Mouse (Mus musculus) 3134 (cell line): ENCODE results near the gene Gm13124.
"Not testable (repeated sequence)": the region's sequence is repeated elsewhere in the genome, so short reads cannot be mapped to it uniquely, and the experiment has no call there.

ENCODE experiments used
- DNase-seq: peaks from one replicate; pipeline ENCODE4 v3.0.0-alpha.2; 2011; ENCODE audit warnings: low spot score; ENCODE audit not compliant: insufficient read length; ENCODE audit errors: extremely low read depth

Gene Gm13124

DNA sequence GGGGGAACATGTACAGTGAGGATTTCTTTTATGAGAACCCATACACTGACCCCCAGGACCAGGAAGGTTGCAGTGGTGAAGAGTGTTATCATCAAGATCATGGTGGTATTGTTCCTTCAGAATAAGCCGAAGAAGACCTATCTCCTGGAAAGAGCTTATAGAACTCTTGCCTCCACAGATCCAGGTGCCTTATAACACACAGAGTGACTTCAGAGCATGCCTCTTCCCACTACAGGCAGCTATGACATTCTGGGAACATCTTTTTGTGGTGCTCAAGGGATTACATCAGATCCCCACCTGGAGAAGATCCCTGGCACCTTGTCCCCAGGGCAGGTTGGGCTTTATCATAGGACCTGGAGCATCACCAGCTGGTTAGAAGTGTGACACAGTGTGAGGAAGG lies at the start of gene Gm13124:
TSS of gene Gm13124 (minus strand) at position 101 of the 400 bp plus-strand sequence.
- no peak for DNase-seq

DNA sequence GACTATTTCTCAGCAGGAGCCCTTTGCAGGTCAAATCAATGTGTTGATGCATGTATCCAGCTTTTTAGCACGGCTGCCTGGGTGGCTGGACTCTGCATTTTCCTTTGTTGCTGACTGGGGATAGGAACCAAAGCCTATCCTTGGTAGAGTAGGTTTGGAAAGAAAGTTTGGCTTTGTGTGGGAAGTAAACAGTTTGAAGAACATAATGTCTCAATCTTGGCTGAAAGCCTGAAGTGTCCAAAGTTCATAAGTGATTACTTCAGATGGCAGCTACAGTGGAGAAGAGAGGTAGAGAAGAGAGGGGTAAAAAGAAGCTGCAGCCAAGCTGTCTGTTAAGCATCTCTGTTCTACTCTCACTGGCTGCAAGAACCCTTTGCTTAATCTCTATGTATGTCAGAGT lies 49.7 kb upstream of the Gm13124 start:
- no peak for DNase-seq

DNA sequence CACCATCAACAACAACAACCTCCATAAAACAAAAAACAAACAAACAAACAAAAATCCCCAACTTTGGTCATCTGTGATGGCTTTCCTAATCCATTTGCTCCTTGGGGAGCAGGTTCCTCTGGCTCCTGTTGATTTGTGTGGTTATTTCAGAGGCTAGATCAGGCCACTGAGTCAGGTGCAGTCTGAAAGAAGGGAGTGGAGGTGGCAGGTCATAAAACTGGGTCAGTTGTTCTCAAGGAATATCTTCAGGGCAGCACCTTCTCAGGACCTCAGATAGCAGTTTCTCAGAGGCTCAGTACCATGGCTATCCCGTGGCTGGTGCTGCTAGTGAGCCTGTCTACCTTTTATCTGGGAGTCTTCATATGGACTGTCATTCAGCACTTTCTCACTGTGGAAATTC lies 48.5 kb upstream of the Gm13124 start, which contains the start of gene Aadacl4:
TSS of gene Aadacl4 (plus strand) at position 301 of the 400 bp plus-strand sequence.
- no peak for DNase-seq

DNA sequence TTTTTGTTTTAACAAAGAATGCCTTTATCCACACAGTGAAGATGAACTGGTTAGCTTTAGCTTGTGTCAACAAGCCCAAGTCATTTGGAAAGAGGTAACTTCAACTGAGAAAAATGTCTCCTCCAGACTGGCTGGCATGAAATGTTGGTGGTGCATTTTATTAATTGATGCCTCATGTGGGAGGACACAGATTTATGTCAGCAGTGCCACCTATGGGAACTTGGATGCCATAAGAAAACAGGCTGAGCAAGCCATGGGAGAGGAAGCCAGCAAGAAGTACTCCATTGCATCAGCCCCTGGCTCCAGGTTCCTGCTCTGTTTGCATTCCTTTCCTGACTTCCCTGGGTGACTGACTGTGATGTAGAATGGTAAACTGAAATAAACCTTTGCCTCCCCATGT lies 27.9 kb upstream of the Gm13124 start:
- DNase-seq: no peak

DNA sequence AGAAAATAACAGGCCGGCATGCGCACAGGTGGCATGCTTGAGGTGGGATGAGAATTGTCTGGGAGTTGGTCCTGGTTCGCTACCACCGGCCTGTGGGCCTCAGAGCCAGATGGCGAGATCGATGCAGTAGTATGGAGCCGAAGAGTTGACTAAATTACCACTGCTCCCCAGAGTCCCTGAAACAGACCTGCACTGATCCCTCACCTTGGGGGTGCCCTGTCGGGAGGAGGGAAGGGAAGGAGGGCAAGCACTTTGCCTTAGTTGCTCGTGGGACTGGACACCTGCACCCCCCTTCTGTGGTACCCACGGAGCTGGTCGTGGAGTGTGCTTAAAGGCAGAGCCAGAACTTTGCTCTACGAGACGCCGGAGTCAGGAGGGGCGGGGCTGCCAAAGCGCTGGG lies 21.3 kb upstream of the Gm13124 start:
- not testable (repeated sequence) for DNase-seq

DNA sequence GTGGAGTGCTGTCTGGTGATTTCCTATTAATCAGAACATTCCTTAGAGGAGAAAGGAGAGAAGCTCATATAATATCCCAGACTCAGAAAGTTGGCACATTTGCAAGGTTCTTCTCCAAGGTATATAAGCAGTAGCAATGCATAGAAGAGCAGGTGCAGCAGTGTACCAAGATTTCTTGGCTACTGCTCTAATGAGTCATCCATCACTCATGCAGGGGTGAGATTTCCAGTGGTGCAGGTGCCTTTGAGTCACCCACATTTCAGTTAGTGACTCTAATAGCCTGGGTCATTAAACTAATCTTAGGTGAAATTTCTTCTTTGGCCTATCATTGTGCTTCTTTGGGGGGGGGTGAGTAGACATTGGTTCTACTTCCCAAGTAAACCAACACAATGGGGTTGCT lies 2.8 kb upstream of the Gm13124 start:
- no peak for DNase-seq

DNA sequence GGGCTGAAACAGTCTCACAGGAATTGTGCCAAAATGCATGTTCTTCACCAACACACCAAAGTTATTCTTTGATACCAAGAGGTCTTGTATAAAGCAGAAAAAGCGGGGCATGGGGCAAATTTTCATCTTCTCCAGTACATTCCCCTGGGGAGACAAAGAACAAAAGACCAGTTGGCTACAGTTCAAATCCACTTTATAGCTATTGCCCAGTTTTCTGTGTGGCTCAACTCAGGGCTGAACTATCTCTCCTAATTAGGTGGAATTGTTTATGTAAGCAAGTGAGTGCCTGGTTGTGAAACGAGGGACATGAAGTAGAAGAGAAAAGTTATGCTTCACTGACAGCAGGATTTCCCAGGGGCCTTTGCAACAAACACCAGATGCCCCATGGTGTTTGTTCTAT lies 3.7 kb downstream of the Gm13124 start:
- no peak for DNase-seq

DNA sequence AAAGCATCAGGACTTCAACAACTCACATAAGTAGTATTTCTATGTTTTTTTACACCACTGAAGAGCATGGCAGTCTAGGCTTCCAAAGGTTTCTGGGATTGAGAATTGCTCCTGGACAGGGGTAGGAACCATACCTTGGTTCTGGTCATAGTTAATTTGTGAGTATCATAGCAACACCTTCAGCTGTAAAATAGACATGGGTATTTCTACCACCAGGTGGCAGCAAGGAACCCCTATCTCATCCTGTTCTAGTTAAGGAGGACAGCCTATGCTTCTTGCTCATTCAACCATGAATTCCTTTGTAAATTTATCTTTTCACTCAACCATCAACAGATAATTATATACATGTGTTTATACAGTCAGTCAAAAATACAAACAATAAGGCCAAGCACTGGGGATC lies 5.1 kb downstream of the Gm13124 start:
- DNase-seq: no peak

DNA sequence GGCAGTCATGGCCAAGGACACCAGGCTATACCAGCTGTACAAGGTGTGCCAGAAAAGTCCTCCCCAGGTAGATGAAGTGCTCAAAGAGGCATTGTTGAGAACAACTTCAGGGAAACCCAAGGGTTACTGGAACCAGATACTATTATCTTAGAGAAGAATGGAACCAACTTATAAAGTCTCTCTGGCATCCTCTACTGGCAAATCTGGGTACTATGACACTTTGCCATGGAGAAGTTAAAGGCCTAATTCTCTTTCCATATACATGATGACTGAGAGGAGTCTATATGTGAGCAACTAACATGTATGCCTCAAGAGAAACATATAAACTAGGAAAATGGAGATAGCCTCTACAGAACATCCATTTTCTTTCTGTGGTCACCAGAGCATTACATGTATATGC lies 13.8 kb downstream of the Gm13124 start:
- DNase-seq: no peak

DNA sequence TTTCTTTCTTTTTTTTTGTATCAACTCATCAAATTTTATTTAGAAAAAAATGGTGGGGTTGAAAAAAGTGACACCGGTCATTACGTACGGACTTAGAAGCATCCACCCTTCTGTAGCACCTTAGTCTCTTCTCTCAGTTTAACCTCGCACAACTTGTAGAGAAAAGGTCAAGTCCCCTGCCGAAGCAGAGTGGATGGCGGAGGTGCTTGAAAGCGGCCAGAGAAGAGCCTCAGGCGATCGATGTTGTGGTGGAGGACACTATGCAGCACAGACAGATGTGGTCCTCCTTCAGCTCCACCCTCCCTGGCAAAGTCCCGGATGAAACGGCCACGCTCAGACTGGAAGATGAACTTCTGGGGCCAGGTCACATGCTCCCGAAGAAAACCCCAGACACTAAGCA lies 19.6 kb downstream of the Gm13124 start:
- DNase-seq: not testable (repeated sequence)

DNA sequence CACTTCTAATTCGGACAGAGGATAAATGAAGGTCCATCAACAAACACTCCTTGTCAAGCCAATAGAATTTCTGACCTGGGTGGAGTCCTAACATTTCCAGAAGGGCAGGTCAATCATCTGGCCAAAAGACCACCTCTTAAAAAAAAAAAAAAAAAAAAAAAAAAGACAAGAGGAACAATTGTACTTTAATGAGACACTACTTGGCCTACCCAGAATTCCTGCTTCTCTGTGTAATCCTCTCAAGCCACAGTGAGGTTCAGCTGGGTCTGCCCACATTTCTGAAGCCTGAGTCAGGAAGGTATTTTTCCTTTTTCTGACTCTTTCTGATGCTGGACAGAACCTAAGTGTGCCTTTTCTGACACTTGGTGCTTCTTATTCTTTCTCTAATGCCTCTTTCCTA lies 20.2 kb downstream of the Gm13124 start:
- DNase-seq: no peak

DNA sequence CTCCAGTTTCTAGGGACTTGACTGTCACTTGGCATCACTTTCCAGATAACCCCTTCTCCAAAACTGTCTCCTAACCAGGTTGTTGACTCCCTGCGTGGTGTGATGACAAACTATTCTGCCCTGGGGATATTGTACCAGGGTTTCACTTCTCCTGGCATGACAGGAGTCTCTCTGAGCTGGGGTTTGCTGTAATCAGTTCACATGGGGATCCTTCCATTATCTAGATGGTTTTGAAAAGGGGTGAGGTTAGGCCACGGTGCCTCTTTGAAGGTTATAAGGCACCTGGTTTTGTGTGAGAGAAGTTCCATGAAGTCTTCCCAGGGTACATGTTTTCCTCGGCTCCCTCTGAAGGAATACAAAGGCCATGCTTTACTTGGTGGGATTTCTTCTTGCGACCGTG lies 45.4 kb downstream of the Gm13124 start, which contains the start of gene 9430007A20Rik:
TSS of gene 9430007A20Rik (plus strand) at position 301 of the 400 bp plus-strand sequence.
- DNase-seq: no peak

DNA sequence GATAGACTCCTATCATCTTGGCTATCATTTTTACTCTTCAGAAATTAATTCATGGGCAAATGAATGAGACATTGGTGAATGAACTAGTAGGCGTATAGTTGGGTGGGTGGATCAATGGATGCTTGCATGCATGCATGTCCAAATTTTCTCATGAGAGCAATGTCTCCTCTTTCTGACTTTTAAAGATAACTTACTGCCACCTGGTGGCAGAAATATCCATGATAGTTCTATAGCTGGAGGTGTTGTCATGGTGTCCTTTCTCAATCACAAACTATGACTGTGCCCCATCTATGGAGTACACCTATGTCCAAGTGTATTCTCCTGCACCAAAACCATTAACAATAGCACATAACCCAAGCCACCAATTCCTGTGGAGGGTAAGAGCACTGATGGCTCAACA lies 58.4 kb downstream of the Gm13124 start:
- DNase-seq: no peak
